Mouse (Mus musculus): ENCODE data around the gene Fyn. TPM values are rescaled to one million over a fixed set of nuclear protein-coding genes. Genes with fewer than 3 reads are reported as not detected.

The Fyn gene
- polyA plus RNA-seq, 1 experiment from 2014 or later: 85.0 TPM

GRCm38 (mm10) chr10:39434758-39435448 is 66.2 kb downstream of the Fyn start:
- Histone ChIP-seq H3K4me1 (ENCODE audit: control insufficient read depth, insufficient read depth, low read length) (peaks cover 15% of the 10 kb centered on the region), H3K4me2 (ENCODE audit: low read length) (no peak overlapping the region), H3K4me3 (ENCODE audit: low read depth, low read length) (no peak overlapping the region), H3K9ac (ENCODE audit: low read length) (no peak overlapping the region), H3K36me3 (ENCODE audit: control insufficient read depth, insufficient read depth, low read length) (no peaks in the 10 kb centered on the region), H3K27ac (ENCODE audit: low read depth, low read length) (no peak overlapping the region), H3K9me3 (replicated peaks; ENCODE audit: control insufficient read depth, low read length) (no peaks in the 10 kb centered on the region), H3K27me3 (replicated peaks; ENCODE audit: control insufficient read depth, insufficient read depth, low read length) (no peaks in the 10 kb centered on the region)
- 0 out of 2 replicates have a peak, but pooled peaks have one; percentile 19 for ATAC-seq
- no peak for DNase-seq (ENCODE audit: low spot score)
- 60% methylated on average over 8 of the region's 8 CpGs for WGBS

GRCm38 (mm10) chr10:39438905-39439304 is 70.2 kb downstream of the Fyn start:
- no peak overlapping the region for H3K4me2 ChIP-seq (ENCODE audit: low read length)
- ATAC-seq (no peak; the same call in 1 of the 2 replicates), DNase-seq (ENCODE audit: low spot score) (no peak)
- no peaks in the 10 kb centered on the region for H3K27me3 ChIP-seq (replicated peaks; ENCODE audit: control insufficient read depth, insufficient read depth, low read length)
- no peak overlapping the region for H3K27ac ChIP-seq (ENCODE audit: low read depth, low read length)
- H3K4me3 ChIP-seq (ENCODE audit: low read depth, low read length): no peak overlapping the region
- no peak overlapping the region for H3K9ac ChIP-seq (ENCODE audit: low read length)
- WGBS: 62% methylated on average over 5 of the region's 5 CpGs
- H3K36me3 ChIP-seq (ENCODE audit: control insufficient read depth, insufficient read depth, low read length): no peaks in the 10 kb centered on the region
- no peaks in the 10 kb centered on the region for H3K9me3 ChIP-seq (replicated peaks; ENCODE audit: control insufficient read depth, low read length)
- peaks cover 9% of the 10 kb centered on the region; the same call in 1 of the 2 replicates for H3K4me1 ChIP-seq (ENCODE audit: control insufficient read depth, insufficient read depth, low read length)

GRCm38 (mm10) chr10:39440506-39440905 is 71.9 kb downstream of the Fyn start:
- no peak overlapping the region for H3K9ac ChIP-seq (ENCODE audit: low read length)
- H3K4me1 ChIP-seq (ENCODE audit: control insufficient read depth, insufficient read depth, low read length): peaks cover 9% of the 10 kb centered on the region; the same call in 1 of the 2 replicates
- no peak overlapping the region for H3K27ac ChIP-seq (ENCODE audit: low read depth, low read length)
- H3K4me2 ChIP-seq (ENCODE audit: low read length): no peak overlapping the region
- ATAC-seq (no peak), DNase-seq (ENCODE audit: low spot score) (no peak)
- no peaks in the 10 kb centered on the region for H3K27me3 ChIP-seq (replicated peaks; ENCODE audit: control insufficient read depth, insufficient read depth, low read length)
- 81% methylated on average over 9 of the region's 9 CpGs for WGBS
- no peaks in the 10 kb centered on the region for H3K9me3 ChIP-seq (replicated peaks; ENCODE audit: control insufficient read depth, low read length)
- H3K36me3 ChIP-seq (ENCODE audit: control insufficient read depth, insufficient read depth, low read length): no peaks in the 10 kb centered on the region
- no peak overlapping the region for H3K4me3 ChIP-seq (ENCODE audit: low read depth, low read length)

GRCm38 (mm10) chr10:39441636-39442035 is 73.0 kb downstream of the Fyn start:
- Histone ChIP-seq H3K9me3 (replicated peaks; ENCODE audit: control insufficient read depth, low read length) (no peaks in the 10 kb centered on the region), H3K4me1 (ENCODE audit: control insufficient read depth, insufficient read depth, low read length) (peaks cover 9% of the 10 kb centered on the region; the same call in 1 of the 2 replicates), H3K27ac (ENCODE audit: low read depth, low read length) (no peak overlapping the region), H3K4me3 (ENCODE audit: low read depth, low read length) (no peak overlapping the region), H3K9ac (ENCODE audit: low read length) (no peak overlapping the region), H3K27me3 (replicated peaks; ENCODE audit: control insufficient read depth, insufficient read depth, low read length) (no peaks in the 10 kb centered on the region), H3K4me2 (ENCODE audit: low read length) (no peak overlapping the region), H3K36me3 (ENCODE audit: control insufficient read depth, insufficient read depth, low read length) (no peaks in the 10 kb centered on the region)
- DNase-seq (ENCODE audit: low spot score) (no peak), ATAC-seq (no peak)

GRCm38 (mm10) chr10:39443122-39443521 is 74.5 kb downstream of the Fyn start:
- no peaks in the 10 kb centered on the region for H3K9me3 ChIP-seq (replicated peaks; ENCODE audit: control insufficient read depth, low read length)
- H3K27me3 ChIP-seq (replicated peaks; ENCODE audit: control insufficient read depth, insufficient read depth, low read length): no peaks in the 10 kb centered on the region
- WGBS: 62% methylated on average over 2 of the region's 2 CpGs
- no peak overlapping the region for H3K4me2 ChIP-seq (ENCODE audit: low read length)
- H3K9ac ChIP-seq (ENCODE audit: low read length): no peak overlapping the region
- no peak overlapping the region for H3K4me3 ChIP-seq (ENCODE audit: low read depth, low read length)
- H3K36me3 ChIP-seq (ENCODE audit: control insufficient read depth, insufficient read depth, low read length): no peaks in the 10 kb centered on the region
- H3K4me1 ChIP-seq (ENCODE audit: control insufficient read depth, insufficient read depth, low read length): peaks cover 9% of the 10 kb centered on the region
- no peak for ATAC-seq
- no peak for DNase-seq (ENCODE audit: low spot score)
- no peak overlapping the region for H3K27ac ChIP-seq (ENCODE audit: low read depth, low read length)

- DNase-seq (ENCODE audit: low spot score): no peak
- H3K27ac ChIP-seq (ENCODE audit: low read depth, low read length): no peak overlapping the region
- no peaks in the 10 kb centered on the region for H3K27me3 ChIP-seq (replicated peaks; ENCODE audit: control insufficient read depth, insufficient read depth, low read length)
- H3K9me3 ChIP-seq (replicated peaks; ENCODE audit: control insufficient read depth, low read length): no peaks in the 10 kb centered on the region
- H3K36me3 ChIP-seq (ENCODE audit: control insufficient read depth, insufficient read depth, low read length): no peaks in the 10 kb centered on the region
- H3K9ac ChIP-seq (ENCODE audit: low read length): no peak overlapping the region
- H3K4me3 ChIP-seq (ENCODE audit: low read depth, low read length): no peak overlapping the region
- no peak for ATAC-seq
- no peak overlapping the region for H3K4me2 ChIP-seq (ENCODE audit: low read length)
- peaks cover 1% of the 10 kb centered on the region; the same call in 1 of the 2 replicates for H3K4me1 ChIP-seq (ENCODE audit: control insufficient read depth, insufficient read depth, low read length)
Observed at GRCm38 (mm10) chr10:39443947-39444346, 75.3 kb downstream of the Fyn start.

- no peaks in the 10 kb centered on the region for H3K9me3 ChIP-seq (replicated peaks; ENCODE audit: control insufficient read depth, low read length)
- no peak overlapping the region for H3K4me3 ChIP-seq (ENCODE audit: low read depth, low read length)
- WGBS: 91% methylated on average over 11 of the region's 11 CpGs
- no peaks in the 10 kb centered on the region for H3K27me3 ChIP-seq (replicated peaks; ENCODE audit: control insufficient read depth, insufficient read depth, low read length)
- DNase-seq (ENCODE audit: low spot score): no peak
- ATAC-seq: no peak
- H3K36me3 ChIP-seq (ENCODE audit: control insufficient read depth, insufficient read depth, low read length): no peaks in the 10 kb centered on the region
- H3K27ac ChIP-seq (ENCODE audit: low read depth, low read length): no peak overlapping the region
- no peak overlapping the region for H3K4me2 ChIP-seq (ENCODE audit: low read length)
- no peak overlapping the region for H3K9ac ChIP-seq (ENCODE audit: low read length)
- H3K4me1 ChIP-seq (ENCODE audit: control insufficient read depth, insufficient read depth, low read length): peaks cover 4% of the 10 kb centered on the region; the same call in 1 of the 2 replicates
Observed at GRCm38 (mm10) chr10:39445870-39446269, 77.2 kb downstream of the Fyn start.

- Histone ChIP-seq H3K4me2 (ENCODE audit: low read length) (no peak overlapping the region), H3K9ac (ENCODE audit: low read length) (no peak overlapping the region), H3K27me3 (replicated peaks; ENCODE audit: control insufficient read depth, insufficient read depth, low read length) (no peaks in the 10 kb centered on the region), H3K36me3 (ENCODE audit: control insufficient read depth, insufficient read depth, low read length) (no peaks in the 10 kb centered on the region), H3K27ac (ENCODE audit: low read depth, low read length) (no peak overlapping the region), H3K4me3 (ENCODE audit: low read depth, low read length) (no peak overlapping the region), H3K4me1 (ENCODE audit: control insufficient read depth, insufficient read depth, low read length) (peaks cover 4% of the 10 kb centered on the region; the same call in 1 of the 2 replicates), H3K9me3 (replicated peaks; ENCODE audit: control insufficient read depth, low read length) (no peaks in the 10 kb centered on the region)
- DNase-seq (ENCODE audit: low spot score) (no peak), ATAC-seq (no peak)
- 92% methylated on average over 5 of the region's 5 CpGs for WGBS
Observed at GRCm38 (mm10) chr10:39446706-39447105, 78.1 kb downstream of the Fyn start.

- DNase-seq (ENCODE audit: low spot score) (no peak), ATAC-seq (no peak)
- no peaks in the 10 kb centered on the region for H3K27me3 ChIP-seq (replicated peaks; ENCODE audit: control insufficient read depth, insufficient read depth, low read length)
- H3K4me1 ChIP-seq (ENCODE audit: control insufficient read depth, insufficient read depth, low read length): peaks cover 7% of the 10 kb centered on the region; the same call in 1 of the 2 replicates
- no peak overlapping the region for H3K4me3 ChIP-seq (ENCODE audit: low read depth, low read length)
- H3K27ac ChIP-seq (ENCODE audit: low read depth, low read length): no peak overlapping the region
- WGBS: 68% methylated on average over 4 of the region's 4 CpGs
- H3K9me3 ChIP-seq (replicated peaks; ENCODE audit: control insufficient read depth, low read length): no peaks in the 10 kb centered on the region
- H3K9ac ChIP-seq (ENCODE audit: low read length): no peak overlapping the region
- no peaks in the 10 kb centered on the region for H3K36me3 ChIP-seq (ENCODE audit: control insufficient read depth, insufficient read depth, low read length)
- H3K4me2 ChIP-seq (ENCODE audit: low read length): no peak overlapping the region
Observed at GRCm38 (mm10) chr10:39449179-39449578, 80.5 kb downstream of the Fyn start.
